Mouse (Mus musculus): ENCODE results near the gene Ugt1a6a. TPM values are rescaled to one million over a fixed set of nuclear protein-coding genes. Genes with fewer than 3 reads are reported as not detected.
"Not testable (repeated sequence)": the region's sequence is repeated elsewhere in the genome, so short reads cannot be mapped to it uniquely, and the experiment has no call there.

Ugt1a6a gene
- polyA plus RNA-seq, 1 experiment: 6.1 TPM

DNA sequence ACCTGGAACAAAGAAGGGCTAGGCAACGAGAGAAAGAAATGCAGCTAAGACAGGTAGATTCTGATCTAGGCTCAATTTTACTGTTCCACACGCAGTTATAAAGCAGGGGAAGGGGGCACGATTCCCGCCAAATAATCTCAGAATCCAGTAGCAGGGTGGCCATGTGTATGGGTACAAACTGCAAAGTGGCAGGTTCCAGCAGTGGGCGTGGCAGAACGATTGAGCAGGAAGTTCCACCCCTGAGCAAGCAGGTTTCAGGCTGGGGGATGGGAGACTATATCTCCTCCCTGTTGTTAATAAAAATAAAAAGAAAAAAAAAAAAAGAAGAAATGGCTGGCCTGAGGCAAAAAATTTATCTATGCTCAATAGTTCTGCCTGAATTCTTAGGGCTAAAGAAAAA, 21.8 kb upstream of the Ugt1a6a start:
- H3K4me3 ChIP-seq (ENCODE audit: insufficient read depth, low read depth, low read length); H3K4me1 ChIP-seq (ENCODE audit: control insufficient read depth, insufficient read depth, insufficient read length, low read length); H3K27ac ChIP-seq (replicated peaks; ENCODE audit: low read depth, low read length): not testable (repeated sequence)

- not testable (repeated sequence) for H3K27ac ChIP-seq (replicated peaks; ENCODE audit: low read depth, low read length); H3K4me1 ChIP-seq (ENCODE audit: control insufficient read depth, insufficient read depth, insufficient read length, low read length); H3K4me3 ChIP-seq (ENCODE audit: insufficient read depth, low read depth, low read length)
Measured at GRCm38 (mm10) chr1:88120550-88120949, 14.1 kb upstream of the Ugt1a6a start.

DNA sequence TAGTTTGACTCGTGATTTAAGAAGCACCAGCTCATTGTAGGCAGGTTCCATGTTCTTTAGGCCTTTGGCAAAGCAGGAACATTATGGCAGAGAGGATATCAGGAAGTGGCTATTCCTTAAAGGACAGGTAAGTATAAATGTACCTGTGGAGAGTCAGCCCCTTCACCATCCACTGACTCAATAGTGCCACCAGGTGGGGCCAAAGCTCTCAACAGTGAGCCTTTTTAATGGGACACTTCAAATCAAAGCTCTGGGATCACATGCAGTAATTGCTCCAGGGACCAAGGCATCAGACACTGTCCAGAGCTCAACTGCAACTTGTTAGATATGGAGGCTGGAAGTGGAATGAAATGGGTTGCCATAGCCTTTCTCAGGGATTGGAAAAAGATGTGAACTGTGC, 13.1 kb upstream of the Ugt1a6a start:
- H3K4me1 ChIP-seq (ENCODE audit: control insufficient read depth, insufficient read depth, insufficient read length, low read length); H3K4me3 ChIP-seq (ENCODE audit: insufficient read depth, low read depth, low read length); H3K27ac ChIP-seq (replicated peaks; ENCODE audit: low read depth, low read length): not testable (repeated sequence)

- H3K4me1 ChIP-seq (ENCODE audit: control insufficient read depth, insufficient read depth, insufficient read length, low read length); H3K4me3 ChIP-seq (ENCODE audit: insufficient read depth, low read depth, low read length); H3K27ac ChIP-seq (replicated peaks; ENCODE audit: low read depth, low read length): not testable (repeated sequence)
Measured at GRCm38 (mm10) chr1:88125827-88126360, 8.7 kb upstream of the Ugt1a6a start.

- H3K27ac ChIP-seq (replicated peaks; ENCODE audit: low read depth, low read length); H3K4me1 ChIP-seq (ENCODE audit: control insufficient read depth, insufficient read depth, insufficient read length, low read length); H3K4me3 ChIP-seq (ENCODE audit: insufficient read depth, low read depth, low read length): not testable (repeated sequence)
Measured at GRCm38 (mm10) chr1:88129091-88129490, 5.5 kb upstream of the Ugt1a6a start.

DNA sequence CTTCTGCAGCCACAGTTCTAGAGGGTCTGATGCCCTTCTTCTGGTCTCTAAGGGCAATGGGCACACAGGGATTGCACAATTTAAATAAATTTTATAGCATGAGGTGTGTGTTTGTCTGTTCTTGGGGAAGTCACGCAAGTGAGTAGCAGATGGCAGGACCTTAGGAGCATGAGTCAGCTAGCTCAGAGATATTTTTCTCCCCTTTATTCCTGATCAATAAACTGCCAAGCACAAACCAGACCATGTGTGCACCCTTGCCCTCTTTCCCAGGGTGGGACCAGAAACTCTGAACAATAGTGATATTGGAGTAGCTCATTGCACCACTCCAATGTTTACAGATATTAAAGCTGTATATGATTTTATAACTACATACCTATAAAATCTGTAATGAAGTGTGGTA, 4.4 kb upstream of the Ugt1a6a start:
- H3K4me1 ChIP-seq (ENCODE audit: control insufficient read depth, insufficient read depth, insufficient read length, low read length): not testable (repeated sequence)

GRCm38 (mm10) chr1:88133908-88134456, 627 bp upstream of the Ugt1a6a start:
- no peak overlapping the region for H3K27ac ChIP-seq (replicated peaks; ENCODE audit: low read depth, low read length)
- no peak overlapping the region for H3K4me3 ChIP-seq (ENCODE audit: insufficient read depth, low read depth, low read length)
- H3K4me1 ChIP-seq (ENCODE audit: control insufficient read depth, insufficient read depth, insufficient read length, low read length): peaks cover 3% of the 10 kb centered on the region; the same call in 1 of the 2 replicates

More for the DNA sequence above, 4.4 kb upstream of the Ugt1a6a start:
- not testable (repeated sequence) for H3K4me3 ChIP-seq (ENCODE audit: insufficient read depth, low read depth, low read length); H3K27ac ChIP-seq (replicated peaks; ENCODE audit: low read depth, low read length)

DNA sequence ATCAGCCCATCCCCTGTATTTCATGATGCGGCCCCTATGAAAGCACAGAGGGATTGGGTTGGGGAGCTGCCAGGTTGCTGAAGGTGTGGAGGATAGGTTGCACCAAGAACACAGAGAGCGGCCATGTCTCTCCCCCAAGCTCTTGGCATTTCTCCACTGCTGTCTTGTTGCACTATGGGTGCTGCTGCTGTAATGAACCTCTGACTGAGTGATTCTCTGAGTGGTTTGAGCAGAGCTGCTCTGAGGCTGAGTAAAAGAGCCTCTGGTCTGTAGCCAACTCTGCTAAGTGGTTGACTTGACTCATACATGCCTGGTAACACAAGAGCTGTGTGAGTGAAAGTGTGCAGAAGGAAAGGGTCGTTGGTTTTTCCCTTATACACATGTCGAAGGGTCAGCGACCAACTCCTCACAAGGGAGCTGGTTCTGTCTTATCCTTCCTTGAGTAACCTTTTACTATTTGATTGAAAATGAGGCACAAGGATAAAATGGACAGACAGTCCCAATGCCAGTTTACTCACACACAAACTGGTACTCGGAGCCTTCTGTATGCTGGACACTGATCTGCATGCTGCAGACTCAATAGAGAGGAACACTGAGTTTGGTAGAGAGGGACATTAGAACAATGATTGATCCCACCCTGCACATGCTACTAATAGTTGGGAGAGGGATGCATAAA, 758 bp downstream of the Ugt1a6a start:
- H3K27ac ChIP-seq (replicated peaks; ENCODE audit: low read depth, low read length); H3K4me1 ChIP-seq (ENCODE audit: control insufficient read depth, insufficient read depth, insufficient read length, low read length); H3K4me3 ChIP-seq (ENCODE audit: insufficient read depth, low read depth, low read length): not testable (repeated sequence)

- no peak overlapping the region for H3K4me3 ChIP-seq (ENCODE audit: insufficient read depth, low read depth, low read length)
- H3K4me1 ChIP-seq (ENCODE audit: control insufficient read depth, insufficient read depth, insufficient read length, low read length): peaks cover 3% of the 10 kb centered on the region; the same call in 1 of the 2 replicates
- no peak overlapping the region for H3K27ac ChIP-seq (replicated peaks; ENCODE audit: low read depth, low read length)
Measured at GRCm38 (mm10) chr1:88136646-88137045, 2.0 kb downstream of the Ugt1a6a start.

- no peak overlapping the region for H3K27ac ChIP-seq (replicated peaks; ENCODE audit: low read depth, low read length)
- peaks cover 3% of the 10 kb centered on the region; the same call in 1 of the 2 replicates for H3K4me1 ChIP-seq (ENCODE audit: control insufficient read depth, insufficient read depth, insufficient read length, low read length)
- no peak overlapping the region for H3K4me3 ChIP-seq (ENCODE audit: insufficient read depth, low read depth, low read length)
Measured at GRCm38 (mm10) chr1:88137264-88137663, 2.7 kb downstream of the Ugt1a6a start.

DNA sequence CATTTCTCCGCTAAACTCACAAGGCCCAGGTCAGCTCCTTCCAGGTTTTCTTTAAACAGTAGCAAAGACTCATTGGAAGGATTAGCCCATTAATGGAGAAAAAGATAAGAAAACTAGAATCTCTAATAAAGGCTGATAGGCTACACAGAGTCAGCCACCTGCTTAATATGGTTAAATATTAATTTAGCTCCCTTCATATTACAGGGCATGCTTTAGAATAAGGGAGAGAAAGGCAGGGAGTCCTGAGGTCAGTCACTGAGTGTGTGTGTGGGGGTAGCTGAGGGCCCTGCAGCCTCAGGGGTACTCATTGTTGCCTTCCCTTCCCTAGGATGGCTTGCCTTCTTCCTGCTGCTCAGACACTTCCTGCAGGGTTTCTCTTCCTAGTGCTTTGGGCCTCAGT, 3.5 kb downstream of the Ugt1a6a start:
- no peak overlapping the region for H3K27ac ChIP-seq (replicated peaks; ENCODE audit: low read depth, low read length)
- no peak overlapping the region for H3K4me3 ChIP-seq (ENCODE audit: insufficient read depth, low read depth, low read length)
- H3K4me1 ChIP-seq (ENCODE audit: control insufficient read depth, insufficient read depth, insufficient read length, low read length): peaks cover 3% of the 10 kb centered on the region; the same call in 1 of the 2 replicates

GRCm38 (mm10) chr1:88140492-88140891, 5.9 kb downstream of the Ugt1a6a start:
- H3K4me1 ChIP-seq (ENCODE audit: control insufficient read depth, insufficient read depth, insufficient read length, low read length); H3K4me3 ChIP-seq (ENCODE audit: insufficient read depth, low read depth, low read length); H3K27ac ChIP-seq (replicated peaks; ENCODE audit: low read depth, low read length): not testable (repeated sequence)

GRCm38 (mm10) chr1:88143966-88144675, 9.5 kb downstream of the Ugt1a6a start:
- H3K4me1 ChIP-seq (ENCODE audit: control insufficient read depth, insufficient read depth, insufficient read length, low read length); H3K27ac ChIP-seq (replicated peaks; ENCODE audit: low read depth, low read length); H3K4me3 ChIP-seq (ENCODE audit: insufficient read depth, low read depth, low read length): not testable (repeated sequence)

- not testable (repeated sequence) for H3K27ac ChIP-seq (replicated peaks; ENCODE audit: low read depth, low read length)
Measured at GRCm38 (mm10) chr1:88145278-88145677, 10.7 kb downstream of the Ugt1a6a start.

GRCm38 (mm10) chr1:88150133-88150532, 15.5 kb downstream of the Ugt1a6a start:
- H3K4me1 ChIP-seq (ENCODE audit: control insufficient read depth, insufficient read depth, insufficient read length, low read length); H3K4me3 ChIP-seq (ENCODE audit: insufficient read depth, low read depth, low read length); H3K27ac ChIP-seq (replicated peaks; ENCODE audit: low read depth, low read length): not testable (repeated sequence)

More at GRCm38 (mm10) chr1:88145278-88145677, 10.7 kb downstream of the Ugt1a6a start:
- H3K4me3 ChIP-seq (ENCODE audit: insufficient read depth, low read depth, low read length); H3K4me1 ChIP-seq (ENCODE audit: control insufficient read depth, insufficient read depth, insufficient read length, low read length): not testable (repeated sequence)

Measured in brown adipose tissue, adult 24 weeks (tissue).